Mouse (Mus musculus): Measurements from ENCODE around the gene Sgms1. TPM values are rescaled to one million over a fixed set of nuclear protein-coding genes. Genes with fewer than 3 reads are reported as not detected.

Sgms1 gene
- total RNA-seq, 2 experiments from 2014 or later: 37.0 to 45.7 TPM

DNA sequence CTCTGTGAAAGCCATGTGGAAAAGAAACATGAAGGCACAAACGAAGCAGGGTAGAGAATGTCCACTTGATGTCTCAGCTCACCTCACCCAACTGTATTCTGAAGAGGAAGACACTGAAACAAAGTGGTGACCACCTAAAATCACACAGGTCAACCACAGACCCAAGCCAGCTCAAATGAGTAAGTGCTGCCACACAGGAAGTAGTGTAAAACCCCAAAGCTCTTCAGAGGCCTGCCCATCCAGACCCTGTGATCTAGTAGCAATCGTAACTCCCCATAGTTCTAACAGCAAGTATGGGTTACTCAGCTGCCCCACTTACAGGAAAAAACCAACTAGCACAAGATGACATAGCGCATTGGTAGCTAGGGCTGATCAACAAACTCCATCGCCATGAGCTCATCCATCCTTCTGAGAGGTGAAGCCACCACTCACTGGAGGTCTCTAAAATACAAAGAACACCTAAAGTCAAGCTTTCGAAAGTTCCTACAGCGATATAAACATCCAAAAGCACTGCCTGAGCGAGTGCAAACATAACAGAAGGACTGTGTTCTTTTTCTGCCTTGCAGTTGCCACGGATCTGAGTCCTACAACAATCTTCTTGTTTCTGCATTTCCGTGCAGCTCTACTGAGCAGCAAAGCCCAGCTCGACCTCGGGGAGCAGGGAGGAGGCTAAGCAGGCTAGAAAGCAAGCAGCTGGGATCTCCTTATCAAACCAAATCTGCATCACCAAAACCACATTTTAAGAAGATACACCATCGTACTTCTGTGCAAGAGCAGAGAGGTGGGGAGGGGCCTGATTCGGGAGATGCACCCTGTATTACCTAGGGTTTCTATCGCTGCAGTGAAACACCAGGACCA is 114.2 kb downstream of the Sgms1 start:
- DNase-seq (ENCODE audit: extremely low spot score in 1 of 2, low spot score in 1 of 2): no peak

DNA sequence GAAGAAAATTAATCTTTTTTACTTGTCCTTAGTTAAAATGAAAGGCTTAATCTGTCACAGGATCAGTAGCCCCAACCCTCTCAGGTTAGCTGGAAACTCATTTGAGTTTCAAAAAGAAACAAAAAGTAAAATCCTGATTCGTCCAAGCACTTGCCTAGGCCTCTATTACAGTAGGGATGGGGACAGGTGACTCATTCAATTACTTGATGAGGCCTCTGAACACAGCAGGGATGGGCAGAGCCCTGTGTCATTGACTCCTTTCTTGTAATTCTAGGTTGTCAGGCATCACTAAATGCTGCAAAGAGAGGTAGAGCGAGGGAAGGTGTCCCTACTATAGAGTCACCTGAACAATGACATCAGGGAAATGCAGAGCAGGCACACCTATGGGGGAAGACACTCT is 115.4 kb downstream of the Sgms1 start:
- DNase-seq (ENCODE audit: extremely low spot score in 1 of 2, low spot score in 1 of 2): no peak

DNA sequence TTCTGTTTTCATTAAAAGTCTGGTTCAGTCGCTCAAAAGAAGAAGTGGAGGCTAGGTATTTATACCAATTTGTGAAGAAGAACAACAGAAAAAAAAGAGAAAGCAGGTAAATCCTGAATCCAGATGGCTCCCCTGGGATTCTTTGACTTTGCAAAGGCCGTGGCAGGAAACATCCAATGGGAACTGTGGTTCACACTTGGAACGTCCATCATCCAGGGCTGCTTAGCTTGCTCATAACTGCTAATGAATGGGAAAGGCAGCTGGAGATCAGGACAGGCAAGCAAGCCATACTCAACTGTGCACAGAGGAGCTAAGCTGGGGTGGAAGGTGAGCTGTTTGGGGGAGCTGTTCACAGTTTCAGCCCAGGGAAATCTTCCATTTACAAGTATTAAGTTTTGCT is 115.8 kb downstream of the Sgms1 start:
- no peak for DNase-seq (ENCODE audit: extremely low spot score in 1 of 2, low spot score in 1 of 2)

DNA sequence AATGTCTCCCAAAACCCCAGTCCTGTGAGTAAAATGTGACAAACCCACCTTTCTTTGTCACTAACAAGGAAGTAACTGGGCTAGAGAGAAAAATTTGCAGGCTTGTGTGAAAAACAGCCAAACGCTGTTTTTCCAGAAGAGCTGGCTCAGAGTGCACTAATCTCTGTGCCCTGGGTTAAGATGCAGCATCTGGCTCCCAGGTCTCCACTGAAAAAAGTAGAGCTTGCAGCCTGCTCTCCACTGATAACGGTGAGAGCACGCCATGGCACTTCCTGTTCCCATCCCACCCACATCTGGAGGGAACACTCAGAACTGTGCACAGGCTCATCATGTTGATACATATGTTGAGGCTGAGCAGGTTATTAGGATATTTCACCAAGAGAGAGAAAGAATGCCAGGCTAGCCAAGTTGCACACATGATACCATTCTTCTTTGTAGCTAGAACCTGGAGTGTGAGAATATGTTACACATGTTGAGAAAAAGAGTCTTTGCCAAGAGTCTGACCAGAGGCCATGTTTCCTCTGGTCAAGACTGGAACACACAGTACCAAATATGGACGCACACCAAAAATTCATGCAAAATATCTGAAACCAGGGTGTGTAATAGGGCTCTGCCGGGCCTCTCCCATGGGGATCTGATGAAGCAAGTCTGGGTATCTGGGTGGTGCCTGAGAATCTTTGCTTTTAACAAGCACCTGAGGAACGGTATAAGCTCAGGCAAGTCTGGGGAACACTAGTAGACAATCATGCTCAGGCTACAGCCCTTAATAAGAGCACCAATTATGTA is 116.8 kb downstream of the Sgms1 start:
- no peak for DNase-seq (ENCODE audit: extremely low spot score in 1 of 2, low spot score in 1 of 2)

DNA sequence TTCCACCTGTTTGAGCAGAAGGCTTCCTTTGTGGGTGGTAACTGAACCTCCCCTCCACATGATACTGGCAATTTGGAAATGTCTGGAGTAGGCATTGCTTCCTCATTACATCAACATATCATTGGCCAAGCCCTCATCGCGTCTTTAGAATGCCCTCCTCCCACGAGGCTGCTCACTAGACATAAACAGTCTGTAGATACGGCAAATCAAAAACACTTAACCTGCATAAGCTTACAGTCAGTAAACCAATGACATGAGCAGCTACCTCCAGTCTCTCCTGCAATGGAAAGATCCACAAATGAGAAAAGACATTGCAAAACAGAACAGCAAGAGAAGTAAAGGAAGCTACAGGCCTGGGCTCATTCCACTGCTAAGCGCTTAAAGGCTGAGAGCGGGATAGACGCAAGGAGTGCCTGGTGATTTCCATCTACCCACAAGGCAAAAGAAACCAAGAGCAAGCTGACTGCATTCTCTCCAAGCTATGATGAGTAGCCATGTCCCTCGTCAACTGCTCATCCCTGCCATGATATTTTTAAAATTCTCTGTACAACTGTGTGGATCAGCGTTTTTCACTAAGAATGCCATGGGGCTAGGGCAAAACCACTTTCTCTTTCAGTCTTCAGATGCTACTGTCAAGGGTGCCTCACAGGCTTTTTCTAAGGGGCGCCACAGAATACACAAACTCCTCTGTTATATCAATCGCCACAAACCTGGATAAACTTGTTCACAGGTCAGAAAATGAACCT is 117.9 kb downstream of the Sgms1 start:
- no peak for DNase-seq (ENCODE audit: extremely low spot score in 1 of 2, low spot score in 1 of 2)

DNA sequence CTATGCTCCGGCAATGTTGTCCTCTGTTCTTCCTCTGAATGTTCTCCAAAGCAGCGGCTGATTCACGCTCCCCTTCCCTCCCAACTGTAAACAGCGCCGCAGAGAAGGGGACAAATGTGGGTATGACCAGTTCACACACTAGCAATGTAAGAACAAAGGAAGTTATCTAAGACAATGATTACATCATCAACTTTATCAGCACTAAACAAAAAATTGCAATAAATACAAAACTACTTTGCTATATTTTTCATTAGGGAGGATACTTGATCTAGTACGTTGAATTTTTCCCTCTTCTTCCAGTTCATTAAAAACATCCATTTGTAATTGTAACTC is 119.7 kb downstream of the Sgms1 start:
- no peak for DNase-seq (ENCODE audit: extremely low spot score in 1 of 2, low spot score in 1 of 2)

DNA sequence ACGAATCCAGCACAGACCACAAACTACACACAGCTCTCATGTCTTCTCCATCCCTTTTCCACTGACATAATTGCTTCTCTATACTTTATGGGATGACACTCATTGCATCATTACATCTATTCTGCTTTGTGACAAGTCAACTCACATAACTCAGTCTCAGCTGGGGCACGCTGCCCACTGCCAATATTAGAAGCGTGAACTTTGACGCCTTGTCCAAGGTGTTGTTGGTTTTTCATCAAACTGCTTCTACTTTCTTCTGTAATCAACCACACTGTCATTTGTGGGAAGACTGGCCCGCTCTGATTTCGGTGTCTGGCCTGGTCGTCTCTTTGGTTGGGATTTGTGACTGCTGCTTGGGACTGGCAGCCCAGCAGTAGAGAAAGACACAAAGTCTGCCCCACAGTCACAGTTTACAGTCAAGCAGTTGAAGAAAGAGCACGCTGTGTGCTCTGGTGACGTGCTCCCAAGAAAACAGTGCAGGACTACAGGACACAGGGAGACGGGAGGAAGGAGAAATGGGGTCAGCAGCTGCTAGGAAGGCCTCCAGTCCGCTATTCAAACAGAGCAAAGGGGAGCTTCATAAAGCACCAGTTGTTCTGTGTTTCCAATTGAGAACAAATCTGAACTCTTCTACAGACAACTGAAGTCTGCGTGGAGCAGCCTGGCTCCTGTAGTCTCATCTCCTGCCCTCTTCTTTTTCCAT is 120.2 kb downstream of the Sgms1 start:
- DNase-seq (ENCODE audit: extremely low spot score in 1 of 2, low spot score in 1 of 2): no peak

DNA sequence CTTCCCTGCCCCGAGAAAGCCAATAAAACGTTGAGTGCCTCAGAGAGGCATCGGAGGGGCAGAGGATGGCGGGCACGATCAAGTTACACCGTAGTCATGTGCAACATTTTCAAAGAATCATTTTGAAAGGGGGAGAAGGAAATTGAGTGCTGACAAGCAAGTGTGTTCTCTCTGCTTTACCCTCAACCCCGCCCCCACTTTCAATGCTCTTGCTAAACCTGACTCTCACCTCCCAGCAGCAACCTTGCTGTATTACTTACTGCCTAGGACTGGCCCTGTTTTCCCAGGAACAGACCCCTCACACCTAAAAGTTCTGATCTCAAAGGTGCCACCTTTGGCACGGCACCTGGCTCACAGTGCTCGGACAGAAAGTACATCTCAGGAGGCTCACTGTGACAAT is 121.0 kb downstream of the Sgms1 start:
- DNase-seq (ENCODE audit: extremely low spot score in 1 of 2, low spot score in 1 of 2): no peak

DNA sequence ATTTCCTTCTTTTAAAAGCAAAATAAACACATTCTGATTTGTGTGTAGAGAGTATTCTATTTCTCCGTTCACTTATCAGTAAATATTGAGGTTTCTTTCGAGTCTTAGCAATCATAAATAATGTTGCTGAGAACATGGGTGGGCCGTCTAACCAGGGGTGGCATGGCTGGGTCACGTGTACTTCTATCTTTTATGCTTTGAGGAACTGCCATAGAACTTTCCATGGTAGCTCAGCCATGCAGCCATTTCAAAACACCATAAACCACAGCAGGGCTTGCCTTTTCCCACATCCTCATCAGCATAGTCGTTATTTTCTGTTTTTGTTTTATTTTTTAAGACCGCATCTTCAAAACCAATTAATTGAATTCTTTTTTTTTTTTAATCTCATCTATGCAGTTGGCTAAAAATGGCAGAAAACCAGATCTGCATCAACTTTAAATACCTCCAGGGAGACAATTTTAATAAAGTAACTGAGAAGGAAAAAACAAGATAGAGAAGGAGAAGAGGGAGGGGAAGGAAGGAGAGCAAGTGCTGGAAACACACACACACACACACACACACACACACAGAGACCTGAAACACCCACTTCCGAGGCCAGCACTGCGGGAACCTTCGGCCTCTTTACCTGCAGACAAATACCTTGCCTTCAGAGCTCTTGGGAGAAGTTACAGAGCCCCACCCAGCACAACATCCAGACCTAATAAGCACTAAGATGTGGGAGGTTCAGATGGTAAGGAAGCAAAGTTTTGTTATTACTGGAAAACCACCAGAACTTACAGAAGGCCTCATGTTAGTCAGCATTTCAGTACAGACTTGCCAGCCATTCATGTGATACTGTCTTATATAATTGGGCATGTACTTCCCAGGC is 122.9 kb downstream of the Sgms1 start:
- no peak for DNase-seq (ENCODE audit: extremely low spot score in 1 of 2, low spot score in 1 of 2)

DNA sequence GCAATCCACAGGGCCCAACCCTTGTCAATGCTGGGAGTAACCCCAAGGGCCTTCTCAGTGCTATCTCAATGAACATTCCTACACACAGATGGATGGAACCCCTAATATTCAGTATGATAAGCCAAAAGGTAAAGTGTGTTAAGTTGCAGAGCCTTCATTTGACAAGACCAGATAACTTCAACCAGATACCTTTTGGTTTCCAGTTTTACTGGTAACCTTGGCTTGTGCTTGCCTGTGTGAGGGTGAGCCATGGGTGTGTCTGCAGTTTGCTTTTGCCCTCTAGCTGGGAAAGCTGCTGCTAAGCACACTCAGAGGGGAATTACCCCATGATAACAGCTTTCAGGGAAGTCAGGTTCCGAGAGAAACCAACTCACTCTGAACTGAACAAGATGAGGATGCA is 125.8 kb downstream of the Sgms1 start:
- DNase-seq (ENCODE audit: extremely low spot score in 1 of 2, low spot score in 1 of 2): no peak

DNA sequence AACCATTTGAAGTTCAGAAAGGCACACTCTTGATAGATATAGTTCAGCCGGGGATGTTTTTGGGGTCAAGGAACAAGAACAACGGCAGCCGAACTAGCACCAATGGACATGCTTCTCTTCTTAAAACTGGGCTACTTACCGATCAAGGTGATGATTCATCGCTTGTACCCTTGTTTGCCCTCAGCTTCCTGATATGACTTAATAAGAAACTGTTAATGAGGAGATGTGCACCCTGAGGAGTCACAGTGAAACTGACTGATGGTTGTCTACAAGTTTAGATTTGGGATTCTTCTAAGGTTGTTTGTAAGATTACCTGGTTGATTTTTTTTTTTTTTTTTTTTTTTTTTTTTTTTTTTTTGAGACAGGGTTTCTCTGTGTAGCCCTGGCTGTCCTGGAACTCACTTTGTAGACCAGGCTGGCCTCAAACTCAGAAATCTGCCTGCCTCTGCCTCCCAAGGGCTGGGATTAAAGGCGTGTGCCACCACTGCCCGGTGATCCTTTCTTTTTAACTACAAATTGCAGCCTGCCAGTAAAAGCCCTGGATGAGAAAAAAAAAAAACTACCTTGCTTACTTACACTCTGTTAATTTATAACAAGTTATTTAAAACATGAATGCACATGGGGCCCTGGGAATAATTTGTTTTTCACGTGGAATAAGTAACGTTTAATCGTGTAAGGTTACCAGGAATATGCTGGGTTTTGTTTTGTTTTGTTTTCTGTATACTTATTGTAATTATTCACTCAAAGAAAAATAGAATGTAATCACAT is 126.5 kb downstream of the Sgms1 start:
- DNase-seq (ENCODE audit: extremely low spot score in 1 of 2, low spot score in 1 of 2): no peak

DNA sequence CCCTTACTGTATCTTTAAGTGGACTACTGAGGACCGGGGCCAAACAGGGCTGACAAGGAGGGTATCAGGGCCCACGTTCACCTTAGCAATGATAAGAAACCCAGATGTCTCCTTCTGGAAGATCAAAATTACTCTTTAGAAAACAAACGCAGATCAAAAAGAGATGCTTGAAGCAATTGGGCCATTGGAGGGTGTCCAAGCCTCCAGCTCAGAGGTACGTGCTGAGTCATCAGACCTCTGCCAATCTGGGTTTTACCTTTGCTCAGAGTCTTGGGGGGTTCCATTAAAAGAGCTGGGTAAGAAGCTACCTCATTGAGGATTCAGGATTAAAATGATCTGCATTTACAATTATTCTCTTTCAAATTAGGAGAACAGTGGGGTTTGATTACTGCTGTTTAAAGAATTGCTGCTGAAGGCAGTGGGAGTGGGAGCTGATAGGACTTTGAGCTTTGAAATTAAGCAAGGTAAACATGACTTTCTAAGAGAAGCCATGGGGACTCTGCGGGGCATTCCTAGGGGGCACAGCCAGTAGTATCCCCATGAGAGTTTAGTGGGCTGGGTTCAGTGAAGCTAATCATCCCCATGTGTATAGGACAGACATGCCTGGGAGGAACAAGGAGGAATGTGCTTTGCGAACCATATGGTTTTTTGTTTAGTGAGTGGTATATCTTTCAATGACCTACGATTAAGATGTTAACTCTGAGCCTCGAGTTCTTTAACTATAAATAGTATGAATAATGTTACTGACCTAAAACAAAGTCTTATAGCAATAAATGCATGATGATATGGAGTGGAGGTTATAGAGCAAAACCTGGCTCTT is 128.4 kb downstream of the Sgms1 start:
- no peak for DNase-seq (ENCODE audit: extremely low spot score in 1 of 2, low spot score in 1 of 2)

DNA sequence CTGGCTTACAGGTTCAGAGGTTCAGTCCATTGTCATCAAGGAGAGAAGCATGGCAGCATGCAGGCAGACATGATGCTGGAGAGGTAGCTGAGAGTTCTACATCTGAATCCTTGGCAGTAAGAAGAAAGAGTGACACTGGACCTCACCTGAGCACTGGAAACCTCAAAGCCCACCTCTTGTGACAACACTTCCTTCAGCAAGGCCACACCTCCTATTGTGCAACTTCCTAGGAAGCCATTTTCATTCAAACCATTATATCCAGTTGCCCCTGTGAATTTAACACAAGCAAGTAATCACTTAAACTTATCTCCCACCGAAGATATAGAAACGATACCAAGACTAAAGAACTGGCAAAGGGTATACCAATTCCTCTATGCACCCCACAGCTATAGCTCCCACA is 129.7 kb downstream of the Sgms1 start:
- no peak for DNase-seq (ENCODE audit: extremely low spot score in 1 of 2, low spot score in 1 of 2)

DNA sequence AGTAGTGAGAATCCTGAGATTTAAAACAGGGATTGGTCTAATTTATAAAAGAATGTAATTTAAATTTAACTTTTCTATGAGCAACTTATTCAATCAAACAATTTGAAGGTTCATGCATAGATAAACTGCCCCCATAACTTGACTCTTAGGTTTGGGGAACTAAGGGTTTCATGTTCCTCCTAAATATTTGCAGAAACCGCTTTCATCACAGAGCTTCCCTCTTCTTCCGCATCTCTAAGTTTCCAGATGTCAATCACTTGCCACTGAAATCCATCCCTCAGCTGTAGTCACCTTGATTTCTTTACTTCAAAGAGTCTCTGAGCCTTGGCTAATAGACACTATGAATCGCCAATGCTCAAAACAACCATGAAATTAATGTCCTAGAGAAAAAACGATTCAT is 130.5 kb downstream of the Sgms1 start:
- DNase-seq (ENCODE audit: extremely low spot score in 1 of 2, low spot score in 1 of 2): no peak

DNA sequence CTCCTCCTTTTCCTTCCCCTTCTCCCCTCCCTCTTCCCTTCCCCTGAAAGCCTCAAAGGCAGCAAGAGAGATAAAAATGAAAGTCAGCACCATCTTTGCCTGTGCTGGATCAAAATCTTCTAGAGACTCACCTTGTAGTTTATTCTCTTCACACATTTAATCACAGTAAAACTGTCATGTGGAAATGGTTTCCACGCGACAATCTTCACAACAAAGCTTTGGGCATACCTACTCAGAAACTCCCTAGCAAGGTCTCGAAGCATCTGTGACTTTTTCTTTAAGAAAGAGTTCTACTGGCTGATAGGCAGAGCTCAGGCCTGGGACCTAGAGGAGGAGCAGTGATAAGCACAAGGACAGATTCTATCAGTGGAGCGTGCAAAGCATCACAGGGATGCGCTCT is 131.4 kb downstream of the Sgms1 start:
- DNase-seq (ENCODE audit: extremely low spot score in 1 of 2, low spot score in 1 of 2): no peak

DNA sequence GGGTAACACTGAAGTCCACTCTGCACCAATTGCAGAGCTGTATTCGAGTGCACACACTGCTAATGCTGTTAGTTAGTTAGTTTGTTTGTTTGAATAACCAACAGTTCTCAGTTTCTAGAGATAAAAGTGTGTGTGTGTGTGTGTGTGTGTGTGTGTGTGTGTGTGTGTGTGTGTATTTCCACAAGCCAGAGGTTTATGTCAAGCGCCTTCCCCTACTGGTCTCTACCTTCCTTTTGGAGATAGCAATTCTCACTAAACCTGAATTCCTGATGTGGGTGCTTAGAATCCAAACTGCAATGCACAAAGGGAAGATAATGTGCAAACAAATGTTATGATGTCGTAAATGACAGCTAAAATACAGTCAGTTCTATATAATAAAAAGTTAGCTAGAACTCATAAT is 131.9 kb downstream of the Sgms1 start:
- DNase-seq (ENCODE audit: extremely low spot score in 1 of 2, low spot score in 1 of 2): no peak

DNA sequence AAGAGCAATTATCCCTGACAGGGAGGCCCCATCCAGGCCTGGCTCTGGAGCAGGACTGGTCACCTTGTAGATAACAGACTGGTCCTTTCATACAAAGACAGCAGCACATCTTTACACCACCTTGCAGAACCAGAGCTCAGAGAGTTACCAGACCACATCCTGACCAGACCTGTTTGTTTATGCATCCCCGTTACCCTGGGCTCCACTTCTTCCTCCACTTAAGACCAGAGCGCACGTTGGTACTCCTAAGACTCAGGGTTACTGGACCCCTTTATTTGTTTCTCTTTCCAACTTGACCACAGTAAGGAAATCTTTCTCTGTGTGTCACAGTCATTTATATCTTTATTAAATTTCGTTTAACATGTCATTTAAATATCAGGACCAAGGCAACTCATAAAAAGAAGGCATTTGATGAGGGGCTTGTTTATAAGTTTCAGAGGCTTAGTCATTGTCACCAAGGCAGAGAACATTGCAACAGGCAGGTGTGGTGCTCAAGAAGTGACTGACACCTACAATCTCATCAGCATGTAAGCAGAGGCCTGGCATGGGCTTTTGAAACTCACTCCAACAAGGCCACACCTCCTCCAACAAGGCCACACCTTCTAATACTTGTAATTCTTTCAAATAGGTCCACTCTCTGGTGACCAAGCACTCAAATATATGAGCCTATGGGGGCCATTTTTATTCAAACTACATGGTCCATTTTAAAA is 132.7 kb downstream of the Sgms1 start:
- no peak for DNase-seq (ENCODE audit: extremely low spot score in 1 of 2, low spot score in 1 of 2)

Data from layer of hippocampus, postnatal 25 days (tissue).